Mouse (Mus musculus) neural tube, embryonic 12.5 days (tissue): ENCODE results near the gene Crip3. TPM values are rescaled to one million over a fixed set of nuclear protein-coding genes. Genes with fewer than 3 reads are reported as not detected.

Experiments
- ATAC-seq: fragments of 200-750 bp; cut with Nextera tagmentation; 2 replicates; pipeline ENCODE4 v1.8.0; 2017; ENCODE audit warnings: low read depth, mild to moderate bottlenecking, moderate TSS enrichment, moderate library complexity; ENCODE audit not compliant: low FRiP score
- H3K27ac ChIP-seq: fragments of 300-500 bp; sonication (generic); 2 replicates; pipeline ENCODE4 v1.5.1; 2016
- H3K27me3 ChIP-seq: fragments of 300-500 bp; sonication (generic); replicated peaks from 2 replicates; pipeline ENCODE4 v1.6.1; 2016; ENCODE audit warnings: mild to moderate bottlenecking
- H3K36me3 ChIP-seq: fragments of 300-500 bp; sonication (generic); 2 replicates; pipeline ENCODE4 v1.6.1; 2016; ENCODE audit warnings: mild to moderate bottlenecking
- H3K4me1 ChIP-seq: fragments of 300-500 bp; sonication (generic); 2 replicates; pipeline ENCODE4 v1.6.1; 2016
- H3K4me2 ChIP-seq: fragments of 300-500 bp; sonication (generic); replicated peaks from 2 replicates; pipeline ENCODE4 v1.6.1; 2016; ENCODE audit warnings: mild to moderate bottlenecking
- H3K4me3 ChIP-seq: fragments of 300-500 bp; sonication (generic); 2 replicates; pipeline ENCODE4 v1.5.1; 2016
- H3K9ac ChIP-seq: fragments of 300-500 bp; sonication (generic); 2 replicates; pipeline ENCODE4 v1.6.1; 2016; ENCODE audit warnings: mild to moderate bottlenecking
- H3K9me3 ChIP-seq: fragments of 300-500 bp; sonication (generic); 2 replicates; pipeline ENCODE4 v1.6.1; 2016; ENCODE audit warnings: mild to moderate bottlenecking
- WGBS: fragments of 180-500 bp; shearing (Covaris S2); methylation state at CpG from one replicate; pipeline ENCODE4 v1.1.7; 2016; 5-methylcytosine and 5-hydroxymethylcytosine counted together
- polyA plus RNA-seq: library from polyadenylated mRNA; unstranded; fragments of >200 nt; fragmentation: Nextera tagmentation; extraction: Ambion mirVana; gene quantifications from 2 replicates; pipeline ENCODE4 v1.2.1, GENCODE M21; 2016

The Crip3 gene
- polyA plus RNA-seq, 1 experiment from 2014 or later: 0.75 TPM

DNA sequence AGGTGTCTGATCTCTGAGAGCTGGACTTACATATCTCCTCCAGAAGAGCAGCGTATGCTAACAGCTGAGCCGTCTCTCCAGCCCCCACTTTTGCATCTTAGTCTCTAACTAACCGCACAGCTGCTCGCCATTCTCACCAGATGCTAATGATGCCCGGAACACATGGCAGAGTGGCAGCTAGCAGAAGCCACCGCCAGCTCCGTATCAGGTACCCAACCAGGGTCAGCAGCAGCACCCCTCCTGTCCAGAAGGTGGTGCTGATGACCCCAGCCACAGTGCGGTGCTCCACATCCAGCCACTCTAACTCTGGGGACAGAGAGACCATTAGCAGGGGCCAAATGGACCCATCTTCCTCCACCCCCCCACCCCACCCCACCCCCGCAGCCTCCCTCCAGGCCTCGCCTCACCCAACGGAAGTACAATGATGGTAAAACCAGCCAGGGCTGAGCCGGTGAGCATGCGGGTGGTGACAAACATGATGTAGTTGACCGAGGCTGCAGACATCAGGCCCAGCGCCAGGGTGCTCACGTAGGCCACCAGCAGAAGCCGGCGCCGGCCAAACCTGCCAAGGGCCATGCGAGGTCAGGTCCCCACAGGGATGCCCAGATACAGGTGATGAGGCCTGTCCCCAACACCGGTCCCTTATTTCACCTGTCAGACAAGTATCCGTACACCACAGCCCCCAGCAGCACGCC is 8.1 kb downstream of the Crip3 start:
- ATAC-seq: peak; percentile 44; the same call in 1 of the 2 replicates
- 28% methylated on average over 23 of the region's 23 CpGs for WGBS
- H3K4me2 ChIP-seq: peak overlapping the region; percentile 31
- H3K4me1 ChIP-seq: peaks cover 9% of the 10 kb centered on the region; the same call in 1 of the 2 replicates
- H3K27me3 ChIP-seq: peaks cover 12% of the 10 kb centered on the region
- no peak overlapping the region for H3K4me3 ChIP-seq
- no peak overlapping the region for H3K27ac ChIP-seq
- H3K9me3 ChIP-seq: no peaks in the 10 kb centered on the region
- 0 out of 2 replicates have a peak overlapping the region, but pooled peaks have one; percentile 26 for H3K9ac ChIP-seq
- no peaks in the 10 kb centered on the region for H3K36me3 ChIP-seq

DNA sequence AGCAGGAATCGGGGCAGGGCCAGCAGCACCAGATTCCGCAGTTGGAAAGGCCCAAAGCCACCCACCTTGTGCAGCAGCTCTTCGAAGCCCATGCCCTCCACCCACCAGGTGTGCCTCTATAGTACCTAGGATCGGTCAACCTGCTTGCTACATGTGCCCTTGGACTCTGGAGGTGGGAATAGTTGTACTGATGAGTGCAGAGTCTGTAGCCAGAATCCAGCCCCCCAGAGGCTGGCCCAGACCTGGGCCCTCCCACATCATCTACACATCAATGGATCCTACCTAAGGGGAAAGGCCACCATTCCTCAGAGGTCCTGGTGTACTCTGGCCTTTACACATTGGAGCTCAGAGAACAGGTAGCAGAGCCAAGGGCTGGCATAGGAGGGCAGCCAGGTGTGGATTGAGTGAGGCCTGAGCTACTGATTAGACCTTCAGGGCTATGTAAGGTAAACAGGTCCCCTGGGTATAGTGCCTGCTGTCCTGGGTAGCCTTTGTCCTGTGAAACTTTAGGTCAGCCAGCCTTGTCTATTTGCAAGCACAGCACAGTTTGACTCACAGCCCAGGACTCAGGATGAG is 9.7 kb downstream of the Crip3 start, which contains the start of gene Slc22a7:
Slc22a7 (minus strand) TSS at position 160 of the 576 bp plus-strand sequence.
- Histone ChIP-seq H3K27me3 (peaks cover 28% of the 10 kb centered on the region), H3K36me3 (no peaks in the 10 kb centered on the region), H3K9me3 (no peaks in the 10 kb centered on the region), H3K4me2 (no peak within 1 kb of the TSS), H3K4me3 (no peak within 1 kb of the TSS), H3K4me1 (peaks cover 19% of the 10 kb centered on the region), H3K27ac (no peak within 1 kb of the TSS), H3K9ac (no peak within 1 kb of the TSS)
- ATAC-seq: no peak
- 88% methylated on average over 4 of the region's 4 CpGs for WGBS

DNA sequence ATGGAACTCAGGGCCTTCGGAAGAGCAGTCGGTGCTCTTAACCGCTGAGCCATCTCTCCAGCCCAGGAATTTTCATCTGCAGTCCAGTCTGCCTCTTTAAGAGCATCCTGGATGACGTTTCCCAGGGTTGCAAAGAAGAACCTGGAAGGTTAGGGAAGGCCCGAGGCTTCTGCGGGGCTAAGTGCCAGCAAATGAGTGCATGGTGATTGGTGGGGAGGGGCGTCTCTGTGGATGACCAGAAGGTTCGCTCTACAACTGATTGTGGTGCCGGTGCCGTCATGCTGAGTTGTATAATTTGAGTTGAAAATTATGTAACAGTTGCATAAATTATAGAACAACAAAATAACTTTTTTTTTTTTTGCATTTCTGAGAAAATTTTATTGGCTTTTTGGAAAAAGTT is 10.4 kb downstream of the Crip3 start:
- no peak overlapping the region for H3K27ac ChIP-seq
- WGBS: 91% methylated on average over 10 of the region's 10 CpGs
- H3K4me1 ChIP-seq: peaks cover 11% of the 10 kb centered on the region
- no peaks in the 10 kb centered on the region for H3K36me3 ChIP-seq
- H3K27me3 ChIP-seq: peaks cover 36% of the 10 kb centered on the region
- no peak for ATAC-seq
- H3K9me3 ChIP-seq: no peaks in the 10 kb centered on the region
- H3K9ac ChIP-seq: no peak overlapping the region
- H3K4me2 ChIP-seq: no peak overlapping the region
- H3K4me3 ChIP-seq: no peak overlapping the region

GRCm38 (mm10) chr17:46444839-46445579 is 16.3 kb downstream of the Crip3 start:
- peaks cover 63% of the 10 kb centered on the region for H3K27me3 ChIP-seq
- peaks cover 4% of the 10 kb centered on the region; the same call in 1 of the 2 replicates for H3K36me3 ChIP-seq
- H3K27ac ChIP-seq: no peak overlapping the region
- H3K4me2 ChIP-seq: peak overlapping the region; percentile 45
- peak overlapping the region; percentile 24 for H3K4me3 ChIP-seq
- no peak overlapping the region for H3K9ac ChIP-seq
- no peaks in the 10 kb centered on the region for H3K9me3 ChIP-seq
- no peak for ATAC-seq
- H3K4me1 ChIP-seq: peaks cover 23% of the 10 kb centered on the region
- WGBS: 1% methylated on average over 50 of the region's 50 CpGs

- peaks cover 23% of the 10 kb centered on the region for H3K4me1 ChIP-seq
- peaks cover 4% of the 10 kb centered on the region; the same call in 1 of the 2 replicates for H3K36me3 ChIP-seq
- peaks cover 63% of the 10 kb centered on the region for H3K27me3 ChIP-seq
- no peak overlapping the region for H3K9ac ChIP-seq
- no peaks in the 10 kb centered on the region for H3K9me3 ChIP-seq
- H3K27ac ChIP-seq: no peak overlapping the region
- 91% methylated on average over 16 of the region's 16 CpGs for WGBS
- no peak overlapping the region for H3K4me3 ChIP-seq
- no peak overlapping the region for H3K4me2 ChIP-seq
- no peak for ATAC-seq
These were observed 17.5 kb downstream of the Crip3 start for GRCm38 (mm10) chr17:46446264-46446663.

GRCm38 (mm10) chr17:46452683-46453082 is 24.0 kb downstream of the Crip3 start:
- Histone ChIP-seq H3K27ac (no peak overlapping the region), H3K9me3 (no peaks in the 10 kb centered on the region), H3K36me3 (peaks cover 3% of the 10 kb centered on the region; the same call in 1 of the 2 replicates), H3K4me3 (peak overlapping the region; percentile 3; the same call in 1 of the 2 replicates), H3K9ac (no peak overlapping the region), H3K27me3 (peaks cover 33% of the 10 kb centered on the region), H3K4me2 (peak overlapping the region; percentile 72), H3K4me1 (peaks cover 39% of the 10 kb centered on the region)
- 26% methylated on average over 5 of the region's 5 CpGs for WGBS
- ATAC-seq: no peak

DNA sequence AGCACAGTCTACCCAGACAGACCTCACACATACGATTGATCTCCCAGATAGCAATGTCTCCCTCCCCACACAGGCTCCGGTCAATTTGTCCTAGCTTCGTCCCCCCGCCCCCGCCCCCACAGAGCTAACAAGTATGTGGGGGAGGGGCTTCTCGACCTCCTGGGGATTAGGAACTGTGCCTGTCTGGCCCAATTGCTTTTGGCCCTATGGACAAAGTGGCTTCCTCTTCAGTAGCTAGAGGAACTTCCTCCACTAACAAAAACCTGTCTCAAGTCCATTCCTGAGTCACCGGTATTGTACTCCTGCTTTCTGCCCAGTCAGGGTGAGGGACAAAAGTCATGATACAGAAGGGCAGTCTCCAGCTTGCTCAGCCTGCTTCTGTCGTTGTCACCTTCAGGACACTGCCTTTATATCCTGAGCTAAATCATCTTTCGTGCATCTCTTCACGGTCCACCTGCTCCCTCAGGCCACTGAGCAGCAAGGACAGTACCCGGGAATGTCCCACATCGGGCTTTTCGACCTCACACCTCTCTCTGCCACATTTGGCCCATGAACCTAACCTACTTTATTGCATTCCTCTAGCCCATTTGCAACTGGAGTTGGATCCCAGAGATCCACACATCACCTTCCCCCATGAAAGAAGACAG is 24.7 kb downstream of the Crip3 start:
- Histone ChIP-seq H3K27ac (no peak overlapping the region), H3K9me3 (no peaks in the 10 kb centered on the region), H3K4me3 (0 out of 2 replicates have a peak overlapping the region, but pooled peaks have one; percentile 20), H3K9ac (peak overlapping the region; percentile 56), H3K4me1 (peaks cover 39% of the 10 kb centered on the region), H3K27me3 (peaks cover 37% of the 10 kb centered on the region), H3K4me2 (peak overlapping the region; percentile 72), H3K36me3 (peaks cover 3% of the 10 kb centered on the region; the same call in 1 of the 2 replicates)
- WGBS: 4% methylated on average over 13 of the region's 13 CpGs
- ATAC-seq: peak; percentile 5; the same call in 1 of the 2 replicates

GRCm38 (mm10) chr17:46453970-46454411 is 25.3 kb downstream of the Crip3 start:
- Histone ChIP-seq H3K4me3 (peak overlapping the region; percentile 20), H3K9me3 (no peaks in the 10 kb centered on the region), H3K27ac (peak overlapping the region; percentile 37; the same call in 1 of the 2 replicates), H3K27me3 (peaks cover 41% of the 10 kb centered on the region), H3K9ac (peak overlapping the region; percentile 56; the same call in 1 of the 2 replicates), H3K36me3 (peaks cover 3% of the 10 kb centered on the region; the same call in 1 of the 2 replicates), H3K4me2 (peak overlapping the region; percentile 72), H3K4me1 (peaks cover 39% of the 10 kb centered on the region)
- ATAC-seq: peak; percentile 44; the same call in 1 of the 2 replicates
- 2% methylated on average over 26 of the region's 26 CpGs for WGBS

GRCm38 (mm10) chr17:46454539-46454938 is 25.8 kb downstream of the Crip3 start:
- H3K4me2 ChIP-seq: peak overlapping the region; percentile 72
- peaks cover 46% of the 10 kb centered on the region for H3K27me3 ChIP-seq
- peak overlapping the region; percentile 56; the same call in 1 of the 2 replicates for H3K9ac ChIP-seq
- H3K4me3 ChIP-seq: peak overlapping the region; percentile 29
- no peak overlapping the region for H3K27ac ChIP-seq
- peaks cover 39% of the 10 kb centered on the region for H3K4me1 ChIP-seq
- H3K9me3 ChIP-seq: no peaks in the 10 kb centered on the region
- H3K36me3 ChIP-seq: peaks cover 4% of the 10 kb centered on the region; the same call in 1 of the 2 replicates
- ATAC-seq: peak; percentile 30; the same call in 1 of the 2 replicates
- 3% methylated on average over 9 of the region's 9 CpGs for WGBS

DNA sequence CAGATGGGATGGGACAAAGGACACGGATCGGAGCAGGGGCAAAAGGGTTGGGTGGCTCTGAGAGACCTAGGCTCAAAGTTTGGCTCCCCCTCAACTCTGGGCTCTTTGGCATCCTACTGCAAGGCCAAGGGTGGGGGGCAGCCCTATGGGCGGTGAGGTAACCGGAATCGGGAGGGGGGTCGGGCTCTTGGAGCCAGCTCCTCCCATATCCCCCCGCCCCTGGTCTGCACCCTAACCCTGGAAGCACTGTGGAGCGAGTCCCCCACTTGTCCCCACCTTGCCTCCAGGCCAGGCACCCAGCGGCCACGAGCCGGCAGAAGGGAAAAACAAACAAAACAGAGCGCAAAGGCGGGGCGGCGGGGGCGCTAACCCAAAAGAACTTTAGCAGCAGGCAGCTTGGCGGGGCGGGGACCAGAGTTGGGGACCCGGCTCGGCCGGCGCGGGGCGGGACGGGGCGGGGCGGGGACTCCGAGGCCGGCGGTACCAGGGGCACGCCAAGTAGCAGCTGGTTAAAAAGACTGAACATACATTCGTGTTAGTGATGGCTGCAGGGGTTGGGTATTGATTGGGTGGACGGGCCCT is 26.5 kb downstream of the Crip3 start:
- Histone ChIP-seq H3K4me2 (peak overlapping the region; percentile 72), H3K27me3 (peaks cover 51% of the 10 kb centered on the region), H3K9ac (peak overlapping the region; percentile 56), H3K4me3 (peak overlapping the region; percentile 29), H3K4me1 (peaks cover 39% of the 10 kb centered on the region), H3K9me3 (no peaks in the 10 kb centered on the region), H3K36me3 (peaks cover 8% of the 10 kb centered on the region; the same call in 1 of the 2 replicates), H3K27ac (no peak overlapping the region)
- WGBS: under 1% methylated on average over 33 of the region's 33 CpGs
- peak; percentile 49 for ATAC-seq

DNA sequence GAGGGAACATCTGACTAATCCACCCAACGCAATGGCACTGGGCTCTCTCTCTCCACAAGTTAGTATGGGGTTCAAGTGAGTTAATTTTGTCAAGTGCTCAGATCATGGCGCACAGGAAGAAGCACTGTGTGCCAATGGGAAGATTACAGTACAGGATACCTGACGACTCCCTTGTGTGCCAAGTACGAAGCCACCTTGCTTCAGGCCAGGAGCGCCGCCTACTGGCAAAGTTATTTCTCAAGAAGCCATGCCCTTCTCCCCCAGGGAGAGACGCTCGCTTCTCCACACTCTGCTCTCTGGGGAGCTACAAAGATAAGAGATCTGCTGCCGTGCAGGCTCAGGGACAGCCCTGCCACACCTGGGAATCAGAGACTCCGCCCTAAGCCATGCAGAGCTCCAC is 29.1 kb downstream of the Crip3 start:
- H3K4me3 ChIP-seq: no peak overlapping the region
- no peak overlapping the region for H3K9ac ChIP-seq
- H3K9me3 ChIP-seq: no peaks in the 10 kb centered on the region
- WGBS: 10% methylated on average over 10 of the region's 10 CpGs
- no peak overlapping the region for H3K27ac ChIP-seq
- peaks cover 73% of the 10 kb centered on the region for H3K27me3 ChIP-seq
- peaks cover 14% of the 10 kb centered on the region; the same call in 1 of the 2 replicates for H3K36me3 ChIP-seq
- H3K4me2 ChIP-seq: no peak overlapping the region
- H3K4me1 ChIP-seq: peaks cover 42% of the 10 kb centered on the region
- ATAC-seq: no peak
